Mouse (Mus musculus): ENCODE data around the gene Hmgcr. TPM values are rescaled to one million over a fixed set of nuclear protein-coding genes. Genes with fewer than 3 reads are reported as not detected.
"Not testable (repeated sequence)": the region's sequence is repeated elsewhere in the genome, so short reads cannot be mapped to it uniquely, and the experiment has no call there.

The Hmgcr gene
- total RNA-seq, 1 experiment from 2014 or later, result 47.0 TPM

GRCm38 (mm10) chr13:96671906-96672234, 1.1 kb upstream of the Hmgcr start:
- ATAC-seq (ENCODE audit: extremely low read depth, insufficient number of reproducible peaks, low FRiP score, poor library complexity, severe bottlenecking), result no peak

- no peak for ATAC-seq (ENCODE audit: extremely low read depth, insufficient number of reproducible peaks, low FRiP score, poor library complexity, severe bottlenecking)
These were observed 556 bp upstream of the Hmgcr start for GRCm38 (mm10) chr13:96671078-96671905.

- no peak for ATAC-seq (ENCODE audit: extremely low read depth, insufficient number of reproducible peaks, low FRiP score, poor library complexity, severe bottlenecking)
These were observed 724 bp downstream of the Hmgcr start for GRCm38 (mm10) chr13:96670019-96670405.

GRCm38 (mm10) chr13:96664419-96664974, 6.2 kb downstream of the Hmgcr start:
- ATAC-seq (ENCODE audit: extremely low read depth, insufficient number of reproducible peaks, low FRiP score, poor library complexity, severe bottlenecking), result no peak

- ATAC-seq (ENCODE audit: extremely low read depth, insufficient number of reproducible peaks, low FRiP score, poor library complexity, severe bottlenecking), result not testable (repeated sequence)
These were observed 7.6 kb downstream of the Hmgcr start for GRCm38 (mm10) chr13:96663120-96663519.

GRCm38 (mm10) chr13:96660095-96660860, 10.5 kb downstream of the Hmgcr start:
- no peak for ATAC-seq (ENCODE audit: extremely low read depth, insufficient number of reproducible peaks, low FRiP score, poor library complexity, severe bottlenecking)

GRCm38 (mm10) chr13:96658936-96659335, 11.8 kb downstream of the Hmgcr start:
- ATAC-seq (ENCODE audit: extremely low read depth, insufficient number of reproducible peaks, low FRiP score, poor library complexity, severe bottlenecking), result no peak

GRCm38 (mm10) chr13:96656673-96657072, 14.1 kb downstream of the Hmgcr start:
- ATAC-seq (ENCODE audit: extremely low read depth, insufficient number of reproducible peaks, low FRiP score, poor library complexity, severe bottlenecking), result no peak

GRCm38 (mm10) chr13:96653041-96653440, 17.7 kb downstream of the Hmgcr start:
- ATAC-seq (ENCODE audit: extremely low read depth, insufficient number of reproducible peaks, low FRiP score, poor library complexity, severe bottlenecking), result no peak

GRCm38 (mm10) chr13:96645822-96646221, 24.9 kb downstream of the Hmgcr start:
- ATAC-seq (ENCODE audit: extremely low read depth, insufficient number of reproducible peaks, low FRiP score, poor library complexity, severe bottlenecking), result no peak

- ATAC-seq (ENCODE audit: extremely low read depth, insufficient number of reproducible peaks, low FRiP score, poor library complexity, severe bottlenecking), result no peak
These were observed 26.6 kb downstream of the Hmgcr start for GRCm38 (mm10) chr13:96644168-96644567.

- no peak for ATAC-seq (ENCODE audit: extremely low read depth, insufficient number of reproducible peaks, low FRiP score, poor library complexity, severe bottlenecking)
These were observed 40.3 kb downstream of the Hmgcr start for GRCm38 (mm10) chr13:96630396-96630795.

GRCm38 (mm10) chr13:96620891-96621290, 49.8 kb downstream of the Hmgcr start:
- no peak for ATAC-seq (ENCODE audit: extremely low read depth, insufficient number of reproducible peaks, low FRiP score, poor library complexity, severe bottlenecking)

GRCm38 (mm10) chr13:96614615-96615014, 56.1 kb downstream of the Hmgcr start:
- no peak for ATAC-seq (ENCODE audit: extremely low read depth, insufficient number of reproducible peaks, low FRiP score, poor library complexity, severe bottlenecking)

GRCm38 (mm10) chr13:96604242-96604641, 66.5 kb downstream of the Hmgcr start:
- ATAC-seq (ENCODE audit: extremely low read depth, insufficient number of reproducible peaks, low FRiP score, poor library complexity, severe bottlenecking), result no peak

- no peak for ATAC-seq (ENCODE audit: extremely low read depth, insufficient number of reproducible peaks, low FRiP score, poor library complexity, severe bottlenecking)
These were observed 71.6 kb downstream of the Hmgcr start for GRCm38 (mm10) chr13:96599182-96599581.

Measured in neutrophil, adult 5-6 weeks (primary cell).